Mouse (Mus musculus): ENCODE data around the gene Adrm1. TPM values are rescaled to one million over a fixed set of nuclear protein-coding genes. Genes with fewer than 3 reads are reported as not detected.

Adrm1 gene
- polyA plus RNA-seq, 1 experiment from 2014 or later, result 170 TPM

DNA sequence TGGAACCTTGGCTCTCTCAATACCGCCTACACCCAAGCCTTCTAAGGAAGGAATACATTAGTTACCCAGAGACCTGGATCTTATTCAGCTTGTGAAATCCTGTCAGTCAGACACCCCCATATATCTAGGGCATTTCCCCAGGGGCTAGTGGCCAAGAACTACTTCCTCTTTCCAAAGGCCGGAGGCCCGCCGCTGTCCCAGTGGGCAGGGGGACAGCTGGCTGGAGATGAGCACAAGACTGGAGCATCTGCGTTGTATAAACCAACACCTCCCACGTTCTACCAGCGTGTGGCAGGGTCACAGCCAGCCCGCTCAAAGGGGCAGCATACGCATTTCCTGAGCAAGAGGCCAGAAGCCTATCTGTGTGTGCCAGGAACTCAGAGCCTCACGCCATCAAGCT is 31.5 kb downstream of the Adrm1 start:
- H3K36me3 ChIP-seq (ENCODE audit: insufficient read depth, low read length), result peaks cover 48% of the 10 kb centered on the region
- DNase-seq (ENCODE audit: low spot score), result no peak
- TF ChIP-seq CTCF (IDR thresholded peaks at IDR 0.05; ENCODE audit: low read depth), result no peak
- ATAC-seq (replicated peaks; ENCODE audit: low FRiP score, low read depth), result no peak
- H3K27ac ChIP-seq, result no peak overlapping the region
- no peak overlapping the region for H3K4me3 ChIP-seq (replicated peaks; ENCODE audit: low read depth, low read length)
- H3K27me3 ChIP-seq (ENCODE audit: insufficient read depth, low read length), result no peaks in the 10 kb centered on the region
- no peaks in the 10 kb centered on the region for H3K4me1 ChIP-seq (replicated peaks; ENCODE audit: insufficient read depth, low read length)
- no peak overlapping the region for H3K4me2 ChIP-seq (ENCODE audit: low read length)
- WGBS, result 66% methylated on average over 10 of the region's 10 CpGs
- H3K9me3 ChIP-seq (replicated peaks; ENCODE audit: low read length), result no peaks in the 10 kb centered on the region
- H3K9ac ChIP-seq (ENCODE audit: low read depth, low read length), result no peak overlapping the region

DNA sequence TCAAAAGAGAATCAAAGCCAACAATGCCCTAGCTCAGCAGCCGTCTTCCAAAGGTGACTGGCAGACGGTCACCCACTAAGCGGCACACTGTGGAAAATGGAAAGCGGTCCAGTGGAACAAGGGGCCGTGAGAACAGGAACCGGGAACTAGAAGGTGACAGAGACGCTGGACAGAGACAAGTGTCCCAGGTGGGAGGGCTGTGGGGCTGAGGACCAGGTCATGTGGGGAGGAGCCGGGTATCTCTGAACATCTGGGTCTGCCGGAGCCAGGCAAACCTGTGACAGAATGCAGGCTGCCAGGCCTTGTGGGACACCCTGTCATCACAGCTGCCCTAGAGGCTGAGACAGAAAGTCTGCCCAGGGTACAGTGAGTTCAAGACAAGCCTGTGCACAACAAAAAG is 33.2 kb downstream of the Adrm1 start:
- no peak for DNase-seq (ENCODE audit: low spot score)
- H3K9ac ChIP-seq (ENCODE audit: low read depth, low read length), result no peak overlapping the region
- H3K27ac ChIP-seq, result no peak overlapping the region
- ATAC-seq (replicated peaks; ENCODE audit: low FRiP score, low read depth), result no peak
- no peaks in the 10 kb centered on the region for H3K27me3 ChIP-seq (ENCODE audit: insufficient read depth, low read length)
- WGBS, result 80% methylated on average over 9 of the region's 9 CpGs
- TF ChIP-seq CTCF (IDR thresholded peaks at IDR 0.05; ENCODE audit: low read depth), result no peak
- no peaks in the 10 kb centered on the region for H3K9me3 ChIP-seq (replicated peaks; ENCODE audit: low read length)
- H3K36me3 ChIP-seq (ENCODE audit: insufficient read depth, low read length), result peaks cover 38% of the 10 kb centered on the region
- H3K4me2 ChIP-seq (ENCODE audit: low read length), result no peak overlapping the region
- H3K4me1 ChIP-seq (replicated peaks; ENCODE audit: insufficient read depth, low read length), result no peaks in the 10 kb centered on the region
- no peak overlapping the region for H3K4me3 ChIP-seq (replicated peaks; ENCODE audit: low read depth, low read length)

GRCm38 (mm10) chr2:180205083-180205955 is 34.0 kb downstream of the Adrm1 start:
- H3K9me3 ChIP-seq (replicated peaks; ENCODE audit: low read length), result no peaks in the 10 kb centered on the region
- H3K4me1 ChIP-seq (replicated peaks; ENCODE audit: insufficient read depth, low read length), result no peaks in the 10 kb centered on the region
- ATAC-seq (replicated peaks; ENCODE audit: low FRiP score, low read depth) (no peak), DNase-seq (ENCODE audit: low spot score) (no peak)
- WGBS, result 86% methylated on average over 12 of the region's 12 CpGs
- H3K27ac ChIP-seq, result no peak overlapping the region
- H3K36me3 ChIP-seq (ENCODE audit: insufficient read depth, low read length), result peaks cover 37% of the 10 kb centered on the region
- no peak for TF ChIP-seq CTCF (IDR thresholded peaks at IDR 0.05; ENCODE audit: low read depth)
- no peak overlapping the region for H3K9ac ChIP-seq (ENCODE audit: low read depth, low read length)
- H3K27me3 ChIP-seq (ENCODE audit: insufficient read depth, low read length), result no peaks in the 10 kb centered on the region
- H3K4me3 ChIP-seq (replicated peaks; ENCODE audit: low read depth, low read length), result no peak overlapping the region
- H3K4me2 ChIP-seq (ENCODE audit: low read length), result no peak overlapping the region

GRCm38 (mm10) chr2:180205956-180206280 is 34.6 kb downstream of the Adrm1 start:
- ATAC-seq (replicated peaks; ENCODE audit: low FRiP score, low read depth) (no peak), DNase-seq (ENCODE audit: low spot score) (no peak)
- Histone ChIP-seq H3K4me1 (replicated peaks; ENCODE audit: insufficient read depth, low read length) (no peaks in the 10 kb centered on the region), H3K4me3 (replicated peaks; ENCODE audit: low read depth, low read length) (no peak overlapping the region), H3K27ac (no peak overlapping the region), H3K9ac (ENCODE audit: low read depth, low read length) (no peak overlapping the region), H3K9me3 (replicated peaks; ENCODE audit: low read length) (no peaks in the 10 kb centered on the region), H3K36me3 (ENCODE audit: insufficient read depth, low read length) (peaks cover 34% of the 10 kb centered on the region), H3K4me2 (ENCODE audit: low read length) (no peak overlapping the region), H3K27me3 (ENCODE audit: insufficient read depth, low read length) (no peaks in the 10 kb centered on the region)
- 89% methylated on average over 2 of the region's 2 CpGs for WGBS
- no peak for TF ChIP-seq CTCF (IDR thresholded peaks at IDR 0.05; ENCODE audit: low read depth)

DNA sequence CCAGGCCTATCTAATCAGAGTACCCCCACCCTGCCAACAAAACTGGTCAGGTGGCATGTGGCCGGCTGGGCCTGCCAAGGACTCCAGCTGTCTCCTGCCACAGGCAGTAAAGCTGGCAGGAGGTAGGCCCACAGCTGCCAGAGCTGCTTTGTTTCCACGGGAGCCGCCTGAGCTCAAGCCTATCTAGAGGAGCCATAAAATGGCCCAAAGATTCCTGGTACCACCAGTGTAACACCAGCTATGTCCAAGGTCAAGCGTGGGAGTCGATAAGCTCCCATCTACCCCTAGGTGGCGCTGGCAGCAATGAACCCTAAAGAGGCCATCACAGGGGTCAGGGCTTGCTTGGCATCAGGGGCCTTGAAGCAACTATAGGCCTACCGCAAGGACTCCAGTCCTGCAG is 36.6 kb downstream of the Adrm1 start:
- no peak overlapping the region for H3K4me2 ChIP-seq (ENCODE audit: low read length)
- ATAC-seq (replicated peaks; ENCODE audit: low FRiP score, low read depth) (peak; percentile 40), DNase-seq (ENCODE audit: low spot score) (peak; percentile 34)
- no peak overlapping the region for H3K27ac ChIP-seq
- H3K27me3 ChIP-seq (ENCODE audit: insufficient read depth, low read length), result no peaks in the 10 kb centered on the region
- 56% methylated on average over 7 of the region's 7 CpGs for WGBS
- H3K9me3 ChIP-seq (replicated peaks; ENCODE audit: low read length), result no peaks in the 10 kb centered on the region
- peak; percentile 64 for TF ChIP-seq CTCF (IDR thresholded peaks at IDR 0.05; ENCODE audit: low read depth)
- peaks cover 25% of the 10 kb centered on the region for H3K36me3 ChIP-seq (ENCODE audit: insufficient read depth, low read length)
- H3K9ac ChIP-seq (ENCODE audit: low read depth, low read length), result no peak overlapping the region
- no peaks in the 10 kb centered on the region for H3K4me1 ChIP-seq (replicated peaks; ENCODE audit: insufficient read depth, low read length)
- no peak overlapping the region for H3K4me3 ChIP-seq (replicated peaks; ENCODE audit: low read depth, low read length)

- ATAC-seq (replicated peaks; ENCODE audit: low FRiP score, low read depth) (no peak), DNase-seq (ENCODE audit: low spot score) (no peak)
- 86% methylated on average over 1 of the region's 1 CpGs for WGBS
- no peak overlapping the region for H3K27ac ChIP-seq
- H3K27me3 ChIP-seq (ENCODE audit: insufficient read depth, low read length), result no peaks in the 10 kb centered on the region
- no peaks in the 10 kb centered on the region for H3K4me1 ChIP-seq (replicated peaks; ENCODE audit: insufficient read depth, low read length)
- no peaks in the 10 kb centered on the region for H3K9me3 ChIP-seq (replicated peaks; ENCODE audit: low read length)
- H3K4me2 ChIP-seq (ENCODE audit: low read length), result no peak overlapping the region
- peaks cover 20% of the 10 kb centered on the region for H3K36me3 ChIP-seq (ENCODE audit: insufficient read depth, low read length)
- H3K9ac ChIP-seq (ENCODE audit: low read depth, low read length), result no peak overlapping the region
- no peak overlapping the region for H3K4me3 ChIP-seq (replicated peaks; ENCODE audit: low read depth, low read length)
- no peak for TF ChIP-seq CTCF (IDR thresholded peaks at IDR 0.05; ENCODE audit: low read depth)
These were observed 37.7 kb downstream of the Adrm1 start for GRCm38 (mm10) chr2:180208976-180209375.
